Mouse (Mus musculus) brain, embryonic 14.5 days (tissue): ENCODE results near the gene Vav2. TPM values are rescaled to one million over a fixed set of nuclear protein-coding genes. Genes with fewer than 3 reads are reported as not detected.

ENCODE experiments used
- DNase-seq: peaks from one replicate; pipeline ENCODE4 v3.0.0-alpha.2; 2011; ENCODE audit warnings: low read depth
- CTCF ChIP-seq: fragments of 200-500 bp; IDR thresholded peaks from 2 replicates; pipeline ENCODE4 v1.5.1; 2012; ENCODE audit warnings: inconsistent platforms, mild to moderate bottlenecking, moderate library complexity, borderline replicate concordance; ENCODE audit not compliant: insufficient read depth, insufficient read length; ENCODE audit errors: extremely low read depth
- POLR2A ChIP-seq: fragments of 200-500 bp; IDR thresholded peaks from 2 replicates; pipeline ENCODE4 v1.6.1; 2012; ENCODE audit warnings: mild to moderate bottlenecking, inconsistent platforms, borderline replicate concordance; ENCODE audit not compliant: poor library complexity, insufficient read depth, insufficient read length, severe bottlenecking; ENCODE audit errors: extremely low read depth
- polyA plus RNA-seq: library from polyadenylated mRNA; depleted of rRNA; stranded (reverse); fragments of >200 nt; gene quantifications from 2 replicates; pipeline ENCODE4 v1.2.3, GENCODE M21; 2012; rRNA removed

Gene Vav2
- polyA plus RNA-seq = 52.9 and 55.0 TPM in 2 replicates

- peak; percentile 95 for DNase-seq
- TF ChIP-seq POLR2A (peak; percentile 75), CTCF (no peak)
Measured at GRCm38 (mm10) chr2:27426855-27427457, at the start of gene Vav2. TSS of gene Vav2 (minus strand) at chr2:27427033.

GRCm38 (mm10) chr2:27475495-27476302 is 48.9 kb upstream of the Vav2 start:
- DNase-seq = peak; percentile 98
- TF ChIP-seq CTCF = no peak
- TF ChIP-seq POLR2A = peak; percentile 99

GRCm38 (mm10) chr2:27474621-27475484 is 48.0 kb upstream of the Vav2 start:
- DNase-seq = peak; percentile 61
- TF ChIP-seq POLR2A (no peak), CTCF (no peak)

GRCm38 (mm10) chr2:27473911-27474310 is 47.1 kb upstream of the Vav2 start:
- no peak for DNase-seq
- no peak for TF ChIP-seq CTCF

- TF ChIP-seq POLR2A (no peak), CTCF (no peak)
- DNase-seq = no peak
Measured at GRCm38 (mm10) chr2:27473061-27473765, 46.4 kb upstream of the Vav2 start.

- DNase-seq = no peak
- TF ChIP-seq CTCF (no peak), POLR2A (no peak)
Measured at GRCm38 (mm10) chr2:27471170-27471584, 44.3 kb upstream of the Vav2 start.

- DNase-seq = no peak
- no peak for TF ChIP-seq CTCF
- TF ChIP-seq POLR2A = no peak
Measured at GRCm38 (mm10) chr2:27470535-27470934, 43.7 kb upstream of the Vav2 start.

- TF ChIP-seq CTCF = no peak
- TF ChIP-seq POLR2A = no peak
Measured at GRCm38 (mm10) chr2:27469991-27470355, 43.1 kb upstream of the Vav2 start.

GRCm38 (mm10) chr2:27469292-27469990 is 42.6 kb upstream of the Vav2 start:
- no peak for DNase-seq
- no peak for TF ChIP-seq POLR2A
- TF ChIP-seq CTCF = no peak

More at GRCm38 (mm10) chr2:27469991-27470355, 43.1 kb upstream of the Vav2 start:
- DNase-seq = no peak

- TF ChIP-seq POLR2A = no peak
- no peak for TF ChIP-seq CTCF
- DNase-seq = no peak
Measured at GRCm38 (mm10) chr2:27462901-27463300, 36.1 kb upstream of the Vav2 start.
